Mouse (Mus musculus) neural tube, postnatal 0 days (tissue): ENCODE data around the gene Sp6. TPM values are rescaled to one million over a fixed set of nuclear protein-coding genes. Genes with fewer than 3 reads are reported as not detected.

Source experiments
- microRNA-seq: library from miRNA; unstranded; fragments of <30 nt; microRNA quantifications from one replicate; pipeline ENCODE4, GENCODE M21; 2016
- polyA plus RNA-seq: library from polyadenylated mRNA; unstranded; fragments of >200 nt; fragmentation: Nextera tagmentation; extraction: Ambion mirVana; gene quantifications from 2 replicates; pipeline ENCODE4 v1.2.1, GENCODE M21; 2015

Gene Sp6
- 0.36 and 0.45 TPM in 2 replicates for polyA plus RNA-seq

GRCm38 (mm10) chr11:97013121-97013670 is at the start of gene Sp6:
TSS of gene Sp6 (plus strand) at chr11:97013394.

GRCm38 (mm10) chr11:96982859-96983258 is 30.3 kb upstream of the Sp6 start, which contains the start of gene Sp2:
TSS of gene Sp2 (minus strand) at chr11:96982959.

GRCm38 (mm10) chr11:97029686-97030417 is 16.7 kb downstream of the Sp6 start, which contains the start of gene Scrn2:
TSS of gene Scrn2 (plus strand) at chr11:97029938.

GRCm38 (mm10) chr11:97041022-97041899 is 28.1 kb downstream of the Sp6 start, which contains the start of the genes Lrrc46 and Mrpl10:
TSS of gene Lrrc46 (minus strand) at chr11:97041407.
TSS of gene Mrpl10 (plus strand) at chr11:97041560.

GRCm38 (mm10) chr11:97050216-97050943 is 37.2 kb downstream of the Sp6 start, which contains the start of gene Osbpl7:
TSS of gene Osbpl7 (plus strand) at chr11:97050628.

Small RNA genes within 50 kb of the gene (microRNA-seq; reads per million reads assigned to microRNA genes)
- 1.2 reads per million for gene Mir8103

Other genes with a start within 250 kb of the Sp6 start
- 48.8 and 59.0 TPM in 2 replicates for gene Snx11, start 235.8 kb upstream of the Sp6 start, polyA plus RNA-seq
- gene Cbx1, start 224.3 kb upstream of the Sp6 start, polyA plus RNA-seq = 49.2 and 49.5 TPM in 2 replicates
- gene Nfe2l1, start 183.4 kb upstream of the Sp6 start, polyA plus RNA-seq = 66.9 and 68.8 TPM in 2 replicates
- 30.1 and 42.5 TPM in 2 replicates for gene Copz2, start 163.5 kb upstream of the Sp6 start, polyA plus RNA-seq
- 72.4 and 74.2 TPM in 2 replicates for gene Cdk5rap3, start 96.9 kb upstream of the Sp6 start, polyA plus RNA-seq
- 0.23 and 0.32 TPM in 2 replicates for gene Prr15l, start 85.3 kb upstream of the Sp6 start, polyA plus RNA-seq
- 30.2 and 33.2 TPM in 2 replicates for gene Pnpo, start 69.4 kb upstream of the Sp6 start, polyA plus RNA-seq
- gene Sp2, start 30.4 kb upstream of the Sp6 start, polyA plus RNA-seq = 10.1 and 11.6 TPM in 2 replicates
- 9.1 and 11.5 TPM in 2 replicates for gene Scrn2, start 16.5 kb downstream of the Sp6 start, polyA plus RNA-seq
- gene Lrrc46, start 28.0 kb downstream of the Sp6 start, polyA plus RNA-seq = 2.2 and 2.8 TPM in 2 replicates
- gene Mrpl10, start 28.2 kb downstream of the Sp6 start, polyA plus RNA-seq = 64.7 and 67.8 TPM in 2 replicates
- gene Osbpl7, start 37.2 kb downstream of the Sp6 start, polyA plus RNA-seq = 8.5 and 12.0 TPM in 2 replicates
- gene Tbx21, start 101.9 kb downstream of the Sp6 start, polyA plus RNA-seq = 0.32 and 0.45 TPM in 2 replicates
- 12.1 and 13.1 TPM in 2 replicates for gene Tbkbp1, start 138.1 kb downstream of the Sp6 start, polyA plus RNA-seq
- gene Kpnb1, start 174.5 kb downstream of the Sp6 start, polyA plus RNA-seq = 24.1 and 27.3 TPM in 2 replicates